In the genomic region with DNA sequence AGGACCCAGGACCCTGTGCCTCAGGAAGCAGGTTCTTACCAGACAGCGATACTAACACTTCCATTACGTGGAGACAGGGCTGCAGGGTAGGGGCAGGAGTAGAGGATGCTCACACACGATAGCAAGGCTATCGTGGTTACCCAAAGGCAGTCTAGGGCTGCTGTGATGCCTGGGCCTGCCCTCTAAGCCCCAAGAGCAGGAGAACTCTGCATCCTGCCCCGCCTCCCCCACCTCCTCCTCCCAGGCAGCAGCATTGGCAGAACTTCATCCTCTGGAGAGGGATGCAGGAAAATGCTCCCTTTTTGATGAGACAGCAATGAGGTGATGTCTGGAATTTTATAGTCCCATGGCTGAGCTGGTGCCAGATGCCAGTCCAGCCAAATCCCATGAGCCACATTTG, we compare ENCODE assay signal across 29 mouse cellular contexts. TPM values are rescaled to one million over a fixed set of nuclear protein-coding genes. Genes with fewer than 3 reads are reported as not detected.
DNase-seq lines count a peak whose midpoint lies in the region; ATAC-seq and TF ChIP-seq lines count a peak whose summit lies in the region.
"Had no signal": no experiment of that assay in that cellular context is flagged by ENCODE, and none has a peak within 500 bp of the region (broad histone marks: within the 10 kb centered on the region; RNA-seq: fewer than 3 reads in every experiment).

No protein-coding gene starts in this region.

- peak; percentile 69 for ATAC-seq in liver, postnatal 0 days
- ATAC-seq: forebrain, postnatal 0 days; intestine, embryonic 15.5 days; Patski had no signal

- H3K36me3 ChIP-seq in liver, postnatal 0 days (replicated peaks; ENCODE audit: insufficient read depth, low read length), result no peaks in the 10 kb centered on the region
- H3K36me3 ChIP-seq: forebrain, embryonic 10.5 days; hindbrain, embryonic 13.5 days; intestine, embryonic 15.5 days; limb, embryonic 12.5 days; midbrain, embryonic 12.5 days; neural tube, embryonic 12.5 days; stomach, embryonic 15.5 days had no signal

- no peaks in the 10 kb centered on the region for H3K27me3 ChIP-seq in liver, postnatal 0 days (ENCODE audit: insufficient read depth, low read length)
- H3K27me3 ChIP-seq: hindbrain, embryonic 13.5 days; intestine, embryonic 15.5 days; midbrain, embryonic 12.5 days; neural tube, embryonic 12.5 days; stomach, embryonic 15.5 days had no signal

- no peak for TF ChIP-seq EP300 in liver, postnatal 0 days (IDR thresholded peaks at IDR 0.05; ENCODE audit: low read depth)

- WGBS in liver, postnatal 0 days (ENCODE audit: insufficient replicate concordance), result 49% methylated on average over 5 of the region's 5 CpGs

- TF ChIP-seq CTCF in liver, postnatal 0 days (IDR thresholded peaks at IDR 0.05; ENCODE audit: low read depth), result no peak

- no peak overlapping the region for H3K9ac ChIP-seq in liver, postnatal 0 days (replicated peaks)
- H3K9ac ChIP-seq: forebrain, postnatal 0 days; hindbrain, embryonic 13.5 days; intestine, embryonic 15.5 days; limb, embryonic 12.5 days; lung, embryonic 14.5 days; midbrain, embryonic 12.5 days; neural tube, embryonic 12.5 days; stomach, embryonic 15.5 days had no signal

- no peaks in the 10 kb centered on the region for H3K9me3 ChIP-seq in liver, postnatal 0 days (ENCODE audit: low read length)
- H3K9me3 ChIP-seq: forebrain, embryonic 10.5 days; hindbrain, embryonic 13.5 days; intestine, embryonic 15.5 days; limb, embryonic 12.5 days; midbrain, embryonic 12.5 days; neural tube, embryonic 12.5 days; stomach, embryonic 15.5 days had no signal

- peak; percentile 27 to 62 for DNase-seq in kidney, postnatal 25 days
- no peak for DNase-seq in kidney, adult 8-10 months
- DNase-seq in MN1 (ENCODE audit: low spot score) (peak; percentile 63), liver (peak; percentile 71)
- no peak for DNase-seq in liver, postnatal 0 days
- DNase-seq in layer of hippocampus, adult 9-10 months (ENCODE audit: low spot score), result no peak
- DNase-seq in thymus, postnatal 10 days (ENCODE audit: low spot score in 2 of 2), result no peak
- DNase-seq in ovary, adult 18-20 months (ENCODE audit: low spot score), result no peak
- DNase-seq: adrenal gland, adult 8-10 months; B cell, adult 2 months; cerebellum, adult 9-11 months; embryo, embryonic 11 days; forebrain, postnatal 0 days; gastrocnemius, adult 2 months; heart, postnatal 10 days; lung, embryonic 14.5 days; lung, postnatal 36 days; right cerebral cortex, postnatal 25 days; thymus, postnatal 14 days had no signal

- peak overlapping the region; percentile 34; the same call in 1 of the 2 replicates for H3K27ac ChIP-seq in liver, postnatal 0 days (ENCODE audit: low read depth)
- H3K27ac ChIP-seq: forebrain, embryonic 10.5 days; gastrocnemius, adult 2 months; hindbrain, embryonic 13.5 days; intestine, embryonic 15.5 days; kidney, postnatal 0 days; limb, embryonic 12.5 days; midbrain, embryonic 12.5 days; neural tube, embryonic 12.5 days; stomach, embryonic 15.5 days had no signal

- no peak overlapping the region for H3K4me3 ChIP-seq in liver, postnatal 0 days (ENCODE audit: low read depth, low read length)
- H3K4me3 ChIP-seq: forebrain, embryonic 10.5 days; gastrocnemius, adult 2 months; hindbrain, embryonic 13.5 days; intestine, embryonic 15.5 days; limb, embryonic 12.5 days; midbrain, embryonic 12.5 days; neural tube, embryonic 12.5 days; stomach, embryonic 15.5 days had no signal

- H3K4me1 ChIP-seq in liver, postnatal 0 days (ENCODE audit: insufficient read depth), result peaks cover 4% of the 10 kb centered on the region; the same call in 1 of the 2 replicates
- H3K4me1 ChIP-seq: forebrain, embryonic 10.5 days; limb, embryonic 12.5 days; midbrain, embryonic 12.5 days; stomach, embryonic 15.5 days had no signal

- H3K4me2 ChIP-seq in liver, postnatal 0 days (ENCODE audit: low read depth, low read length), result no peak overlapping the region
- H3K4me2 ChIP-seq: heart, embryonic 11.5 days; hindbrain, embryonic 13.5 days; intestine, embryonic 15.5 days; limb, embryonic 12.5 days; lung, embryonic 14.5 days; midbrain, embryonic 12.5 days; neural tube, embryonic 12.5 days; stomach, embryonic 15.5 days had no signal

RNA-seq across cellular contexts. Expression of a gene that starts 19.0 kb away (rescaled TPM):
- 0.16 and 0.18 TPM in 2 replicates for polyA plus RNA-seq in liver, postnatal 0 days (2015; fragmentation: Nextera tagmentation; extraction: Ambion mirVana)

RNA-seq across cellular contexts. Expression of a gene that starts 19.7 kb away (rescaled TPM):
- polyA plus RNA-seq in liver, postnatal 0 days (2015; fragmentation: Nextera tagmentation; extraction: Ambion mirVana), result 40.7 and 46.3 TPM in 2 replicates

Comparison
In these comparisons a context has a peak if more than half of its experiments do, and no peak if none do; other contexts are left out.
1. DNase-seq: peak in kidney, postnatal 25 days (2 of 2), MN1 (single experiment) and liver (single experiment); none in kidney, adult 8-10 months (0 of 2), liver, postnatal 0 days (single experiment), layer of hippocampus, adult 9-10 months (single experiment), thymus, postnatal 10 days (0 of 2) and ovary, adult 18-20 months (single experiment).